Mouse (Mus musculus) kidney, adult 8-10 months (tissue): Measurements from ENCODE around the gene Whrn.

Experiments
- DNase-seq, 2 experiments: peaks; one replicate each; pipeline ENCODE4 v3.0.0; 2022

Whrn gene

GRCm38 (mm10) chr4:63495915-63496278, at the start of gene Whrn:
Gene Whrn, minus strand, starts transcription at chr4:63495991.
- peak; percentile 68 to 72 for DNase-seq

- DNase-seq = no peak
Measured at GRCm38 (mm10) chr4:63545231-63545958, 49.6 kb upstream of the Whrn start.

- peak; percentile 96 to 97 for DNase-seq
Measured at GRCm38 (mm10) chr4:63544494-63545230, 48.9 kb upstream of the Whrn start, which contains the start of gene Atp6v1g1. Gene Atp6v1g1, plus strand, starts transcription at chr4:63544772.

GRCm38 (mm10) chr4:63543746-63544493, 48.1 kb upstream of the Whrn start:
- DNase-seq = peak in 1 of 2 experiments; percentile 45

GRCm38 (mm10) chr4:63542209-63542608, 46.4 kb upstream of the Whrn start:
- DNase-seq = no peak

GRCm38 (mm10) chr4:63537602-63538001, 41.8 kb upstream of the Whrn start:
- no peak for DNase-seq

GRCm38 (mm10) chr4:63530409-63530808, 34.6 kb upstream of the Whrn start:
- no peak for DNase-seq

GRCm38 (mm10) chr4:63528946-63529345, 33.2 kb upstream of the Whrn start:
- no peak for DNase-seq

GRCm38 (mm10) chr4:63525514-63525913, 29.7 kb upstream of the Whrn start:
- peak in 1 of 2 experiments; percentile 5 for DNase-seq

GRCm38 (mm10) chr4:63521813-63522419, 26.1 kb upstream of the Whrn start:
- DNase-seq = no peak

- no peak for DNase-seq
Measured at GRCm38 (mm10) chr4:63515021-63515420, 19.2 kb upstream of the Whrn start.

GRCm38 (mm10) chr4:63514454-63514984, 18.7 kb upstream of the Whrn start:
- peak; percentile 20 to 25 for DNase-seq

GRCm38 (mm10) chr4:63512921-63513320, 17.1 kb upstream of the Whrn start:
- DNase-seq = no peak

- peak; percentile 53 to 87 for DNase-seq
Measured at GRCm38 (mm10) chr4:63508232-63508631, 12.4 kb upstream of the Whrn start.

- DNase-seq = no peak
Measured at GRCm38 (mm10) chr4:63507478-63507877, 11.7 kb upstream of the Whrn start.

- DNase-seq = no peak
Measured at GRCm38 (mm10) chr4:63503949-63504348, 8.2 kb upstream of the Whrn start.

GRCm38 (mm10) chr4:63501050-63501449, 5.3 kb upstream of the Whrn start:
- DNase-seq = no peak

GRCm38 (mm10) chr4:63498346-63498745, 2.6 kb upstream of the Whrn start:
- DNase-seq = no peak

GRCm38 (mm10) chr4:63496312-63496711, 521 bp upstream of the Whrn start:
- DNase-seq = no peak

- peak; percentile 36 to 54 for DNase-seq
Measured at GRCm38 (mm10) chr4:63494967-63495914, 550 bp downstream of the Whrn start.

- DNase-seq = no peak
Measured at GRCm38 (mm10) chr4:63494401-63494966, 1.3 kb downstream of the Whrn start.
